Mouse (Mus musculus): ENCODE results near the gene Sirt6. TPM values are rescaled to one million over a fixed set of nuclear protein-coding genes. Genes with fewer than 3 reads are reported as not detected.
"Not testable (repeated sequence)": the region's sequence is repeated elsewhere in the genome, so short reads cannot be mapped to it uniquely, and the experiment has no call there.

The Sirt6 gene
- polyA plus RNA-seq, 1 experiment from 2014 or later, result 45.7 TPM

DNA sequence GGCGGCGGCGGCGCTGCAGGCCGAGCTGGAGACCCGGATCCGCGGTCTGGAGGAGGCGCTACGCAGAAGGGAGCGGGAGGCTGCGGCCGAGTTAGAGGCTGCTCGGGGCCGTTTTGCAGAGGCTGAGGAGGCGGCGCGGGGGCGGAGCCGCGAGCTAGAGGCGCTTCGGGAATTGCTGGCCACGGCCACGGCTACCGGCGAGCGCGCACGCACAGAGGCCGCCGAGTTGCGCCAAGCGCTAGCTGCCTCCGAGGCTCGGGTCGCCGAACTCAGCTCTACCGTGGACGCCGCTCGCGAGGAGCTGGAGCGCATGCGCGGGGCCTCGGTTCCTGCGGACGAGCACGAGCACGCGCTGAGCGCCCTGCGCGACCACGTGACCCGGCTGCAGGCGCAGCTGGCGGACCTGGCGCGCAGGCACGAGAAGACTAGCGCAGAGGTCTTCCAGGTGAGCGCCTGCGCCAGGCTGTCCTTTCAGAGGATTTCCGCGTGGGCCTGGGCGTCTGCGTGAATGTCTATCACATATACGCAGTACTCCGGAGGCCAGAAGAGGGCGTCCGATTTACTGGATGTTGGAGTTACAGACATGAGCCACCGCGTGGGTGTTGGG is 16.0 kb upstream of the Sirt6 start:
- peak; percentile 87 for ATAC-seq (ENCODE audit: insufficient read depth, low FRiP score, low TSS enrichment)
- peak overlapping the region; percentile 95 for H3K27ac ChIP-seq (ENCODE audit: low read depth, low read length)
- WGBS, result under 1% methylated on average over 75 of the region's 75 CpGs

GRCm38 (mm10) chr10:81642648-81643448 is 15.3 kb upstream of the Sirt6 start:
- ATAC-seq (ENCODE audit: insufficient read depth, low FRiP score, low TSS enrichment), result peak; percentile 46; the same call in 1 of the 2 replicates

More for the DNA sequence above, 16.0 kb upstream of the Sirt6 start:
- Histone ChIP-seq H3K4me3 (ENCODE audit: low read depth, low read length) (peak overlapping the region; percentile 69), H3K4me1 (ENCODE audit: control insufficient read depth, insufficient read depth, low read length) (peaks cover 9% of the 10 kb centered on the region; the same call in 1 of the 2 replicates), H3K9ac (ENCODE audit: low read length) (peak overlapping the region; percentile 93), H3K27me3 (ENCODE audit: control insufficient read depth, insufficient read depth, low read length) (no peaks in the 10 kb centered on the region), H3K9me3 (ENCODE audit: control insufficient read depth, low read length) (no peaks in the 10 kb centered on the region), H3K4me2 (ENCODE audit: low read depth) (peak overlapping the region; percentile 87), H3K36me3 (ENCODE audit: control insufficient read depth, insufficient read depth, low read length) (no peaks in the 10 kb centered on the region)
- DNase-seq (ENCODE audit: low spot score), result peak; percentile 95

DNA sequence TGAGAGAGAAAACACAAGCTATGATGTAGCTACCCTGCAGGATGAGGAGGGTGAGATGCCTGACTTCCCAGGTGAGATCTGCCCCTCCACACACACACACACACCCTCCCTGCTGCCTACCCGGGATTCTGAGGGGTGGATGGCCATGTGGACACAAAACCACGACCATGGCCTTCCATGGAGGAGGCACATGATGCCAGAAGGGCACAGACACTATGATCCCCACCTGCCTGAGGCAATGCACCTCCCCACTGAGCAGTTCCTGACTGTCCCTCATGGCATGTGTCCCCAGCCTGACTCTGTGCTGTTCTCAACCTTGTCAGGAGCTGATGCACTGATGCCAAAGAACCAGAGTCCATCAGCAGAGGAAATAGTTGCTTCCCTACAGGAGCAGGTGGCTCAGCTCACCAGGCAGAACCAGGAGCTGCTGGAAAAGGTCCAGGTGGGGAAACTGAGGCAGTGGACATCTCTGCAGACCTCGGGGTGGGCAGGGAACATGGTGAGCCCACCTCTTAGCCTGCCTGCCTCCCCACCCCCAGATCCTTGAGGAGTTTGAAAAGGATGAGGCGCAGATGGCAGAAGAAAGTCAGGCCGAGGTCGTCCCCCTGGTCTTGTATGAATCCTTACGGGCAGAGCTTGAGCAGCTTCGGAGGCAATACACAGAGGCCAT is 14.5 kb upstream of the Sirt6 start:
- ATAC-seq (ENCODE audit: insufficient read depth, low FRiP score, low TSS enrichment) (no peak), DNase-seq (ENCODE audit: low spot score) (no peak)
- Histone ChIP-seq H3K4me2 (ENCODE audit: low read depth) (no peak overlapping the region), H3K36me3 (ENCODE audit: control insufficient read depth, insufficient read depth, low read length) (no peaks in the 10 kb centered on the region), H3K4me1 (ENCODE audit: control insufficient read depth, insufficient read depth, low read length) (peaks cover 9% of the 10 kb centered on the region; the same call in 1 of the 2 replicates), H3K4me3 (ENCODE audit: low read depth, low read length) (no peak overlapping the region), H3K27me3 (ENCODE audit: control insufficient read depth, insufficient read depth, low read length) (no peaks in the 10 kb centered on the region), H3K9ac (ENCODE audit: low read length) (peak overlapping the region; percentile 11; the same call in 1 of the 2 replicates), H3K9me3 (ENCODE audit: control insufficient read depth, low read length) (no peaks in the 10 kb centered on the region), H3K27ac (ENCODE audit: low read depth, low read length) (no peak overlapping the region)
- 79% methylated on average over 8 of the region's 8 CpGs for WGBS

More at GRCm38 (mm10) chr10:81642648-81643448, 15.3 kb upstream of the Sirt6 start:
- Histone ChIP-seq H3K4me2 (ENCODE audit: low read depth) (peak overlapping the region; percentile 87), H3K4me3 (ENCODE audit: low read depth, low read length) (peak overlapping the region; percentile 69), H3K4me1 (ENCODE audit: control insufficient read depth, insufficient read depth, low read length) (peaks cover 9% of the 10 kb centered on the region; the same call in 1 of the 2 replicates), H3K36me3 (ENCODE audit: control insufficient read depth, insufficient read depth, low read length) (no peaks in the 10 kb centered on the region), H3K27ac (ENCODE audit: low read depth, low read length) (peak overlapping the region; percentile 95), H3K9ac (ENCODE audit: low read length) (peak overlapping the region; percentile 93), H3K27me3 (ENCODE audit: control insufficient read depth, insufficient read depth, low read length) (no peaks in the 10 kb centered on the region), H3K9me3 (ENCODE audit: control insufficient read depth, low read length) (no peaks in the 10 kb centered on the region)
- DNase-seq (ENCODE audit: low spot score), result no peak
- WGBS, result 21% methylated on average over 24 of the region's 24 CpGs

DNA sequence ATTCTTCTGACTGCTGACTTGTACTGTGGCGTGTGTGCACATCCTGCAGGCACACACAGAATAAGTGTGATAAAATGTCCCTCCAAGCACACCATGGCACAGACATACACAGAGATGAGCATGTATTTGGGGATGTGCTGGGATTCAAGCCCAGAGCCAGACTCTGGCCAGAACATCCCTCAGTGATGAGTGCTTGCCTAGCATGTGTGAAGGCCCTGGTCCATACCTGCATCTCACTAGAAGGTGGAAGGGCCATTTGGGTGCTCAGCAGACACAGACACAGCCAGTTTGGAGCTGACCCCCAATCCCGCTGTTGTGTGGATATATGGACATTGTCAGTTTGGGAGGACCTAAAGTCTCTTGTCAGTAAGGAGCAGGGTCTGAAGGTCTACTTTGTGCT is 14.0 kb upstream of the Sirt6 start:
- H3K4me2 ChIP-seq (ENCODE audit: low read depth), result no peak overlapping the region
- no peak overlapping the region for H3K4me3 ChIP-seq (ENCODE audit: low read depth, low read length)
- H3K27ac ChIP-seq (ENCODE audit: low read depth, low read length), result no peak overlapping the region
- no peak for DNase-seq (ENCODE audit: low spot score)
- no peak overlapping the region for H3K9ac ChIP-seq (ENCODE audit: low read length)
- H3K4me1 ChIP-seq (ENCODE audit: control insufficient read depth, insufficient read depth, low read length), result peaks cover 9% of the 10 kb centered on the region; the same call in 1 of the 2 replicates
- H3K27me3 ChIP-seq (ENCODE audit: control insufficient read depth, insufficient read depth, low read length), result no peaks in the 10 kb centered on the region
- H3K9me3 ChIP-seq (ENCODE audit: control insufficient read depth, low read length), result no peaks in the 10 kb centered on the region
- ATAC-seq (ENCODE audit: insufficient read depth, low FRiP score, low TSS enrichment), result no peak
- 98% methylated on average over 2 of the region's 2 CpGs for WGBS
- H3K36me3 ChIP-seq (ENCODE audit: control insufficient read depth, insufficient read depth, low read length), result no peaks in the 10 kb centered on the region

- not testable (repeated sequence) for ATAC-seq (ENCODE audit: insufficient read depth, low FRiP score, low TSS enrichment); DNase-seq (ENCODE audit: low spot score); H3K9me3 ChIP-seq (ENCODE audit: control insufficient read depth, low read length); H3K27me3 ChIP-seq (ENCODE audit: control insufficient read depth, insufficient read depth, low read length); H3K36me3 ChIP-seq (ENCODE audit: control insufficient read depth, insufficient read depth, low read length); H3K4me3 ChIP-seq (ENCODE audit: low read depth, low read length); H3K4me2 ChIP-seq (ENCODE audit: low read depth); H3K27ac ChIP-seq (ENCODE audit: low read depth, low read length); H3K4me1 ChIP-seq (ENCODE audit: control insufficient read depth, insufficient read depth, low read length); H3K9ac ChIP-seq (ENCODE audit: low read length)
- WGBS, result 52% methylated on average over 4 of the region's 4 CpGs
Observed at GRCm38 (mm10) chr10:81640825-81641224, 13.2 kb upstream of the Sirt6 start.

DNA sequence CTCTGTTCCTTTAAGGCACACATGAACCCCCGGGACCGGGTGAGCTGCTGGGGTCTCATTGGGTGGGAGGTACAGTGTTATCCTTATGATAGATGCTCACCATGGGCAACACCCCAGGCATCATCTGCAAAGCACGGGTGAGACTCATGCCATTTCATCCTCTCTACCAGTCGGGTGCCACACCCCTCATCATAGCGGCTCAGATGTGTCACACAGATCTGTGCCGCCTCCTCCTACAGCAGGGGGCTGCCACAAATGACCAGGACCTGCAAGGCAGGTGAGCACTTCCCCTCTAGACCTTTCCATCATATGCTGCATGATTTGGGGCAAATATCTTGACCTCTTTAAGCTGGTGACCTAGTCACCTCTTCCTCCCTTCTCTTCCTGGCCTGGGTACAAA is 10.5 kb upstream of the Sirt6 start:
- Histone ChIP-seq H3K4me1 (ENCODE audit: control insufficient read depth, insufficient read depth, low read length) (peaks cover 9% of the 10 kb centered on the region; the same call in 1 of the 2 replicates), H3K9ac (ENCODE audit: low read length) (no peak overlapping the region), H3K27ac (ENCODE audit: low read depth, low read length) (no peak overlapping the region), H3K4me3 (ENCODE audit: low read depth, low read length) (no peak overlapping the region), H3K27me3 (ENCODE audit: control insufficient read depth, insufficient read depth, low read length) (no peaks in the 10 kb centered on the region), H3K36me3 (ENCODE audit: control insufficient read depth, insufficient read depth, low read length) (no peaks in the 10 kb centered on the region), H3K4me2 (ENCODE audit: low read depth) (no peak overlapping the region), H3K9me3 (ENCODE audit: control insufficient read depth, low read length) (no peaks in the 10 kb centered on the region)
- DNase-seq (ENCODE audit: low spot score) (peak; percentile 6), ATAC-seq (ENCODE audit: insufficient read depth, low FRiP score, low TSS enrichment) (no peak)
- 73% methylated on average over 6 of the region's 6 CpGs for WGBS

DNA sequence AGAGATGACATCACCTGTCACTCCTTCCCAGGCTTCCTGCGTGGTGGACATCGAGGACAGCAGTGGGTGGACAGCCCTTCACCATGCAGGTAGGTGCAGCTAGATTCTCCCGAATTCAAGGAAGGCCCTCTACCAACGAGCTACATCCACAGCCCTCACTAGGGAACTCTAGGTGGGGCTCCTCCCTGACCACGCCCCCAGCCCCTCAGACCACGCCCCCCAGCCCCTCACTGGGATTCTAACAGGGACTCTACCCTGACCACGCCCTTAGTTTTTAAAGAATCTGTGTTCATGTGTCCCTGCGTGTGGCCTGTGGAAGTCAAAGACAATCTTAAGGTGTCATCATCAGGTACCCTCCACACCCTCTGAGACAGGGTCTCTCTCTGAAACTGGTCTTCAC is 8.7 kb upstream of the Sirt6 start:
- H3K9ac ChIP-seq (ENCODE audit: low read length), result no peak overlapping the region
- 20% methylated on average over 8 of the region's 8 CpGs for WGBS
- H3K4me3 ChIP-seq (ENCODE audit: low read depth, low read length), result no peak overlapping the region
- H3K4me1 ChIP-seq (ENCODE audit: control insufficient read depth, insufficient read depth, low read length), result no peaks in the 10 kb centered on the region
- DNase-seq (ENCODE audit: low spot score) (no peak), ATAC-seq (ENCODE audit: insufficient read depth, low FRiP score, low TSS enrichment) (no peak)
- no peaks in the 10 kb centered on the region for H3K9me3 ChIP-seq (ENCODE audit: control insufficient read depth, low read length)
- no peak overlapping the region for H3K27ac ChIP-seq (ENCODE audit: low read depth, low read length)
- no peak overlapping the region for H3K4me2 ChIP-seq (ENCODE audit: low read depth)
- no peaks in the 10 kb centered on the region for H3K36me3 ChIP-seq (ENCODE audit: control insufficient read depth, insufficient read depth, low read length)
- no peaks in the 10 kb centered on the region for H3K27me3 ChIP-seq (ENCODE audit: control insufficient read depth, insufficient read depth, low read length)

- ATAC-seq (ENCODE audit: insufficient read depth, low FRiP score, low TSS enrichment), result peak; percentile 84
Observed at GRCm38 (mm10) chr10:81633253-81634099, 5.9 kb upstream of the Sirt6 start.

More at GRCm38 (mm10) chr10:81633253-81634099, 5.9 kb upstream of the Sirt6 start:
- Histone ChIP-seq H3K9me3 (ENCODE audit: control insufficient read depth, low read length) (no peaks in the 10 kb centered on the region), H3K36me3 (ENCODE audit: control insufficient read depth, insufficient read depth, low read length) (no peaks in the 10 kb centered on the region), H3K27me3 (ENCODE audit: control insufficient read depth, insufficient read depth, low read length) (no peaks in the 10 kb centered on the region), H3K4me1 (ENCODE audit: control insufficient read depth, insufficient read depth, low read length) (no peaks in the 10 kb centered on the region), H3K9ac (ENCODE audit: low read length) (peak overlapping the region; percentile 57), H3K4me2 (ENCODE audit: low read depth) (peak overlapping the region; percentile 65), H3K4me3 (ENCODE audit: low read depth, low read length) (peak overlapping the region; percentile 35), H3K27ac (ENCODE audit: low read depth, low read length) (no peak overlapping the region)
- peak; percentile 89 for DNase-seq (ENCODE audit: low spot score)
- 2% methylated on average over 37 of the region's 37 CpGs for whole genome bisulfite sequencing

Measured in neural tube, embryonic 11.5 days (tissue).